Mouse (Mus musculus): Measurements from ENCODE around the gene C1qa.

Gene C1qa

DNA sequence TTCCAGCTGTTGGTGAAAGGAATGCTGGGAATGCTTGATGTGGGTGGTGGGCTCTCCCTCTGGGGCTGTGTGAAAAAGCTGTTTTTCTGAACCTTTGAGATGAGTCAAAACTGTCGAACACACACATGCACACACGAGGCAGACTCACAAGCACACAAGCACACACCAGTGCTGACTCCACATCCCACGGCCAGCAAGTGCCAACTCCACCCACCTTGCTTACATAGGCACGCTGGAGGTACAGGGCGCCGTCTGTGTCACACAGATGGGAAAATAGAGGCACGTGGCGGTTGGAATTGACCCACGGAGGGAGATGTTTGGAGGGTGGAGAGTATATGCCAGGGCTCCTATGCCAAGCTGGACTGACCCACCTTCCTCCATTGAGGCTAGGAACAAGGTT, 13.2 kb upstream of the C1qa start:
- ChIA-PET CTCF (interaction anchor here in 2 of 4 experiments (0.5 to 0.6 kb wide), 2 partner anchors 18 to 196 kb away, joined by 3 to 4 read pairs; no protein-coding TSS in a partner anchor), POLR2A (interaction anchor here in 1 of 4 experiments (1.5 kb wide), 1 partner anchor 24 kb away, joined by 3 read pairs; no protein-coding TSS in a partner anchor)

DNA sequence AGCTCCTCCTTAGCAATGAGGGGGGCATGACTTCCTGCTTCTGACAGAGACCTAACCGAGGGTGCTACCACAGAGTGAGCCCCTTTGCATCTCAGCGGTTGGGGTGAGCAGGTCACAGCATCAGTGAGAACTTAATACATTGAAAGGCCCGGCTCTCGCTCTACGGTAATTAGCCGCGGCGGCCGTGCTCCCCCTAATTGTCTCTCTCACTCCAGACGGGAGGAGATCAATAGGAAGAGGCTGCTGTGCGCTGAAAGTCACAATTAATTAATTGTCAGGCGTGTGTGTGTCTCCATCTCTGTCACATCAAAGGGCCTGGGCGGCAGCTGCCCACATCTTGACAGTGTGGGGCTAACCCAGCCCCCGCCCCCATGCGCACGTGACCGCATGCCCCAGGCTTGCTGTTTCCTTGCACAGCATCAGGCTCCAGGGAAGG, 12.6 kb upstream of the C1qa start:
- CTCF ChIA-PET = interaction anchor here (0.6 to 1.3 kb wide), 6 partner anchors 18 to 388 kb away, joined by 3 to 6 read pairs (median 4); no protein-coding TSS in a partner anchor
- POLR2A ChIA-PET = interaction anchor here in 2 of 4 experiments (0.6 to 1.5 kb wide), 2 partner anchors 25 to 273 kb away, joined by 3 to 5 read pairs; no protein-coding TSS in a partner anchor

DNA sequence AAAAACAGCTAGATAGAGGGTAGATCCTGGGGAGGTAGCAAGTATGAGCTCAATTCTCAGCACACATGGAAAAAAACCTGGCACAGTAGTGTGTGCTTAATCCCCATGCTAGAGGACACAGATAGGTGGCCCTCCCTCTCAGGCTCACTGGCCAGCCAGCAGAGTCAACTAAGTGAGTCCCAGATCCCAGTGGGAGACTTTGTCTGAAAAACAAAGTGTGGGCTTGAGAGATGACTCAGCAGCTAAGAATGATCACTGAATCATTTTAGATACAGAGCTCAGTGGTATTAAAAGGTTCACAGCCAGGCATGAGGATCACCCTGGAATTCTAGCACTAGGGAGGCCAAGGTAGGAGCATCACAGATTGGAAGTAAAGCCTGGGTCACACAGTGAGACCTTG, 9.2 kb upstream of the C1qa start:
- POLR2A ChIA-PET = interaction anchor here in 2 of 4 experiments (0.7 to 5.1 kb wide), 6 partner anchors 10 to 242 kb away, joined by 3 to 19 read pairs (median 3); partner anchors contain the start of gene C1qa (in 1 of the 2)

DNA sequence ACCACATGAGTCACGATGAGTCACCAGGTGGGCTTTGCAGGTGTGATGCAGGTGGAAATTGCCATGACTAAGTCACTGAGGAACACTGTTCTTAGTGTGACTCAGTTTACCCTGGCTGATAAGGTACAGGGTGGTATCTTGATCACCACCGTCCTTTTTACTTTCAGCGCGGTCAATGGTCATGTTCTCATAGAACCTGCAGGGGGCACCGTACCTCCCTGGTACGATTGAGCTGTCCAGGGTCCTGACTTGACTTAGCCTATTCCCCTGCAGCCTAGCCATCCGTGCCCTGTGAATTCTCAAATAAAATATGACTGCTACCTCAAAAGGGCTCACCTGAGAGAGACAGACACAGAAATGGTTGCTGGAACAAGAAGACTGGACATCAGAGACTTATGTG, 8.4 kb upstream of the C1qa start:
- POLR2A ChIA-PET = interaction anchor here in 2 of 4 experiments (0.6 to 5.1 kb wide), 9 partner anchors 9 to 301 kb away, joined by 3 to 19 read pairs (median 3); partner anchors contain the start of gene C1qa (in 1 of the 2)
- CTCF ChIA-PET = interaction anchor here (0.5 to 3.5 kb wide), 38 partner anchors 9 to 381 kb away, joined by 3 to 28 read pairs (median 4); partner anchors contain the start of genes C1qa (in 1 of the 4) and C1qc (in 1 of the 4)

More for the DNA sequence above, 9.2 kb upstream of the C1qa start:
- CTCF ChIA-PET = interaction anchor here (0.5 to 3.5 kb wide), 25 partner anchors 9 to 380 kb away, joined by 3 to 13 read pairs (median 5); partner anchors contain the start of gene C1qc (in 1 of the 4)

DNA sequence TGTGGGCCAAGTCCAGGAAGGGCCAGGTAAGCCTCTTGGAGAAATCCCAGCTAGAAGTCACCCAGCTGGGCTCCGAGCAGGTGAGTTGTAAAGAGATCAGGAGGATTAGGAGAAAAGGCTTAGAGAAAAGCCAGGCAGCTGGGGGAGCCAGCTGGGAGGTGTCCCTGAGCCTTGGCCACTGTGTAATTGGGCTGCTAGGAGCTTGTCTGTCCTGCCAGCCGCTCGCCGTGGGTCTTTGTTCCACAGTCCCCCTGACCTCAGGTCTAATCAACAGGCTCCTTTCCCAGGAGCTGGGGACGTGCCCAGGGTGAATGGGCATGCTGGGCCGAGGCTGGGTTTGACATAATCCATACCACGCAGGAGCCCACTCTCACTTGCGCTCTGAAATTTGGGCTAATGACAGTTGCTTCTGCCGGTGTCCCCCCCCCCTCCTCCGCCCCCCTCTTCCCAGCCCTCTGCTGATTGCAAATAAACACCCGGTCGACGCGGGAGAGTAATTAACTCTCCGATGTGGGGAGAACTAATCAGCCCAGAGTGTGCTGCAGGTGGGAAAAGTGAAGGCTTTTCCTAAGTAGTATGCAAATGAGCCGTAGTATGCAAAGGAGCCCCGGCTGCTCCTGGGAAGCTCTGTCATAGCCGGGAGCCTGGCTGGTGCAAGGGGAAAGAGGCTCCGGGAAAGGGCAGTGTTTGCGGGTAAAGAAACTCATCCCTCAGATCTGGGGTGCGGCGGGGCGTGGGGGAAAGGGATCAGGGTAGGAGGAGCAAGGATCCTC, 6.3 kb upstream of the C1qa start:
- CTCF ChIA-PET = interaction anchor here (0.5 to 3.5 kb wide), 30 partner anchors 9 to 759 kb away, joined by 3 to 28 read pairs (median 4); no protein-coding TSS in a partner anchor
- POLR2A ChIA-PET = interaction anchor here in 2 of 4 experiments (0.6 to 5.1 kb wide), 8 partner anchors 10 to 536 kb away, joined by 3 to 19 read pairs (median 4); partner anchors contain the start of gene Zbtb40 (in 1 of the 2)

DNA sequence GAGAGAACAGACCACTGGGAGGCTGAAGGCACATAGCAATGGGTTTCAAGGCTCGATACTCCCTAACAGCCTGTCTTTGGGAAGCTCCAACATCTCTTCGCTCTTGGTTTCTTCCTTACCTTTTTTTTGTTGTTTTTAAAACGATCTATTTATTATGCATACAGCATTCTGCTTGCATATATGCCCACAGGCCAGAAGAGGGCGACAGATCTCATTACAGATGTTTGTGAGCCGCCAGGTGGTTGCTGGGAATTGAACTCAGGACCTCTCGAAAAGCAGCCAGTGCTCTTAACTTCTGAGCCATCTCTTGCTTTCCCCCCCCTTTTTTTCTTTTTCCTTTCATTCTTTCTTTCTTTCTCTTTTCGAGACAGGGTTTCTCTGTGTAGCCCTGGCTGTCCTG, 551 bp upstream of the C1qa start:
- CTCF ChIA-PET = interaction anchor here (0.9 to 1.9 kb wide), 11 partner anchors 8 to 247 kb away, joined by 3 to 11 read pairs (median 4); no protein-coding TSS in a partner anchor
- POLR2A ChIA-PET = interaction anchor here in 2 of 4 experiments (0.9 to 1.7 kb wide), 7 partner anchors 17 to 165 kb away, joined by 3 to 7 read pairs (median 4); partner anchors contain the start of gene Zbtb40 (in 1 of the 2)

DNA sequence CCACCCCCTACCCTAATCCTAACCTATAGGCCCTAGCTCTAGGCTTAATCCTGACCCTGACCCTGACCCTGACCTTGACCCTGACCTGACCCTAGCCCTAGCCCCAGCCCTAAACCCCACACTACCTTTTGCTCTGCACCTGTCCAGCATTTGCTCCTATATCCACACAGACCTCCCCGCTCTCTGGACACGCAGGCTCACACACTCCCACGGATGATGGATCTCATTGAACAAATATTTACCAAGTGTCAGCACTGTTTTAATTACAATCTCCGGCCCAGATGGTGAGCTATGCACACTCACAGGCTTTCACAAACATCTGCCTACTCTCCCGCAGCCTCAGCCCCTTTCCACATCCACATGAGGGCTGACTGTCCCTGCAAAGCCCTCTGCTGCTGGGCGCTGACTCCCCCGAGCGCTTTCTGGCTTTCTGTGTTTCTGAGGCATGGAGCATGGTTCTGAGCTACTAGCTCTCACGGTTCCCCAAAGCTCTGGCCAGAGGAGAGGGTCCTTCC, 462 bp downstream of the C1qa start:
- CTCF ChIA-PET = interaction anchor here in 3 of 4 experiments (0.7 to 1.9 kb wide), 6 partner anchors 9 to 232 kb away, joined by 3 to 11 read pairs (median 4); no protein-coding TSS in a partner anchor
- POLR2A ChIA-PET = interaction anchor here in 1 of 4 experiments (1.1 to 1.2 kb wide), 2 partner anchors 9 to 178 kb away, joined by 3 read pairs; no protein-coding TSS in a partner anchor

DNA sequence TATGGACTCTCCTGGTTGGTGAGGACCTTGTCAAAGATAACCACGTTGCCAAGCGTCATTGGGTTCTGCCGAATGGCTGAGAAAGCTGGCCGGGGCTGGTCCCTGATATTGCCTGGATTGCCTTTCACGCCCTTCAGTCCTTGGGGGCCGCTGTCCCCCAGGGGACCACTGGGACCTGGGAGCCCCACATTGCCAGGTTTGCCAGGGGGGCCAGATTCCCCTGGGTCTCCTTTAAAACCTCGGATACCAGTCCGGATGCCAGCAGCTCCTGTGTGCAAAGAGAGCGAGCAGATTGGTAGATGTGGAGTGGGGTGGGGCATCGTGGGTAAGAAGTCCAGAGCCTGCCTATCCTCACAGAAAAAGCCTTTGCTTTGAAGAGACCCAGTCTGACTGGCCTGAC, 2.1 kb downstream of the C1qa start:
- CTCF ChIA-PET = interaction anchor here (0.6 to 3.0 kb wide), 6 partner anchors 85 to 533 kb away, joined by 3 to 32 read pairs (median 3); no protein-coding TSS in a partner anchor
- POLR2A ChIA-PET = no interaction called here

DNA sequence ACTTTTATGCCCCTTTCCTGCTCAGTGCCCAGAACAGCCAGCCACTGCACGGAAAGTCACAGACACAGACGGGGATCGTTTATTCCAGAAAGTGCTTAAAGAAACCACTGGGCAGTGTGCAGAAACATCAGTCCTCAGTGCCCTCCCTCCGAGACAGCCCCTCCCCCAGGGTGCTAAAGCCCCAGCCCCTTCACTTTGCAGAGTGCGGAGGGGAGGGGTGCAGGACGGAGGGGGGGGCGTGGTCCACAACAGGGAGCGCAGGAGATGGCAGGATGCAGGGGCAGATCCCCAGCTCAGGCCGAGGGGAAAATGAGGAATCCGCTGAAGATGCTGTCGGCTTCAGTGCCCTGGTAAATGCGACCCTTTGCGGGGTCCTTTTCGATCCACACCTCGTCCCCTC, 2.7 kb downstream of the C1qa start:
- ChIA-PET POLR2A (interaction anchor here in 2 of 4 experiments (1.0 to 1.4 kb wide), 4 partner anchors 9 to 383 kb away, joined by 3 to 4 read pairs (median 3); no protein-coding TSS in a partner anchor), CTCF (interaction anchor here (0.7 to 3.5 kb wide), 12 partner anchors 10 to 532 kb away, joined by 3 to 32 read pairs (median 4); no protein-coding TSS in a partner anchor)

DNA sequence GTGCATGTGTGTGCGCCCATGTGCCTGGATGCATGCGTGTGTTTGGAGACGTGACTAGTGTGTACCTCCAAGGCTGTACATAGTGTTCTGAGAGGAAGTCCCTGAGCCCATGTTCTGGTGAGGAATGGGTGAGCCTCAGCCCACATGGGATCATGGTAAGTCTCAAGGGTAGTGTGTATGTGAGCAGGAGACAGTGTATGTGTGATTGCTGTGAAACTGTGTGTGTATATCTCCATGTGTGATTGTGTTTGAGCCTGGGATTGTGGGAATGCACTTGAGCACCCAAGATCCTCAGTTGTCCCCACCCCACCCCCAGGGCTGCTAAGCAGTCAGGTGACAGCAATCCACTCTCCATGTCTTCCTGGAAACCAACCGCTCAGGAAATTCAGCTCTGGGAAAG, 3.8 kb downstream of the C1qa start:
- CTCF ChIA-PET = interaction anchor here (0.5 to 3.5 kb wide), 21 partner anchors 11 to 1554 kb away, joined by 3 to 32 read pairs (median 5); no protein-coding TSS in a partner anchor

DNA sequence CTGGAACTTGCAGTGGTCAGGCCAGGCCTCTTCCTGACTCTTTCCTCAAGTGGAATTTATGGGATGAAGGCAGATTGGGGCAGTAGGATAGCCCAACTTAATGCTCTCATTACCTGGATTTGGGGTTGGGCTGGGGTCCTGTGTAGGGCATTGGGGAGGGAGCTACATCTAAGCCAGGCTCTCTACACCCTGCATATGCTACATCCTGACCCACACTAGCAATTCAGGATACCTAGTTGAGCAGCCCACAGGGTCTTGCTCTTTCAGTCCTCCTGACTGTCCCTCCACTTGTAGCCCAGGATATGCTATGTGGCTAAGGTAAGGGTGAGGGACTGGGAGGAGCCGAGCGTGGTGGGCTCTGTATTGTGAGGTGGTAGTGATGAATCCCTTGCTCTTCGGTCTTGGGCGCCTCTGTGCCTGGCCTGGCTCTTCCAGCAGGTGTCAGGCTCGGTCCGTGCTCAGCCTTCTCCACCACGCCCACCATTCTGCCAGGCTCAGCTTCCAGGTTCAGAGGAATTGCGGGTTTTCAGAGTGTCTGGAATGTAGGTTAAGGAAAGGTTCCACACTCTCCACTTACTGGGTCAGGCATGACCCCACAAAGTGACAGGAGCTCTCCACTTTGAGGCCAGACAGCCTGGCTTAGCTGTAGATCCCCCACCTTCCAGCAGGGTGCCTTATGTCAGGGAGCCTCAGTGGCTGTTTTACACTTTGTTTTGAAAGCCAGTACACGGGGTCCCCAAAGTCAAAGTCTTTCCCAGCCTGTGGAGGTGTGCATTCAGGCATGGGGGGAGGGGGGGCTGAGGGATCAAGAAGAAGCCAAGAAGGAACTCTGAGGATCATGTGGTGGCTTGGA, 4.7 kb downstream of the C1qa start:
- CTCF ChIA-PET = interaction anchor here (0.5 to 3.5 kb wide), 48 partner anchors 11 to 1423 kb away, joined by 3 to 32 read pairs (median 4); no protein-coding TSS in a partner anchor
- POLR2A ChIA-PET = interaction anchor here in 2 of 4 experiments (0.6 to 1.1 kb wide), 3 partner anchors 25 to 173 kb away, joined by 3 to 4 read pairs (median 3); no protein-coding TSS in a partner anchor

More for the DNA sequence above, 3.8 kb downstream of the C1qa start:
- POLR2A ChIA-PET = interaction anchor here in 3 of 4 experiments (0.6 to 1.4 kb wide), 6 partner anchors 10 to 420 kb away, joined by 3 to 4 read pairs (median 3); no protein-coding TSS in a partner anchor

DNA sequence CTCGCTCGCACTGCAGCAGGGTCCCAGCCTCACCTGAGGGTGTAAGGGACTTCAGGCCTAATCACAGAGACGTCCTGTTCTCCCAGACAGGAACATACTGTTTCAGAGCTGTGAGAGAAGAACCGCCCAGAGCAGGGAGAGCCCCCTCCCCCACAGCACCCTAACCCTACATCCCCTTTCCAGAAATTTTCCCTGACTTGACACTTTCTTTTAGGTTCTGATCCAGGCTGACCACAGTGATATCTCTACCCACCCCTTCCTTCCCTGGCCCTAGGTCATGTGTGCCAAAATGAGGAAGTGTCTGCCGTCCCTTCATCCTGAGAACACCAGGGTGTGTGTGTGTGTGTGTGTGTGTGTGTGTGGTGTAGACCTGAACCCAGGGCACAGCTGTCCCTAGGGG, 5.8 kb downstream of the C1qa start, which contains the start of gene C1qc:
Gene C1qc (minus strand): TSS at position 255 of the 400 bp plus-strand sequence.
- POLR2A ChIA-PET = interaction anchor here in 1 of 4 experiments (1.0 kb wide), 1 partner anchor 73 kb away, joined by 3 read pairs; no protein-coding TSS in a partner anchor
- CTCF ChIA-PET = interaction anchor here in 3 of 4 experiments (0.7 to 3.5 kb wide), 4 partner anchors 14 to 179 kb away, joined by 3 to 31 read pairs (median 13); no protein-coding TSS in a partner anchor

DNA sequence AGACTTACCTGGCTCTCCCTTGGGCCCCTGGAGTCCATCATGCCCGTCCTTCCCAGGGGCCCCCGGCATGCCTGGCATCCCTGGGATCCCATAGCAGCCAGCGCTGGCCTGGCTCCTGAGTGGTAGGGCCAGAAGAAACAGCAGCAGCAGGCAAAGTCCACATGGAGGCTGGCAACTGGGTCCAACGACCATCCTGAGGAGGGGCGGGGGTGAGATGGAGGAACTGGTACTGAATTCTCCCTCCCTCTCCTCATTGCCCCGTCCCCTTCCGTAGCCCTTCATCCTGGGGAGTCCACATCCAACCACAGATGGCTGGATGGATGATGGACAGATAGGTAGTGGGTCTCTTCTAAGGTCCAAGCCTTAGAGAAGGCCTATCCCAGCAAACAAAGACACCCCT, 6.2 kb downstream of the C1qa start:
- ChIA-PET CTCF (interaction anchor here in 1 of 4 experiments (0.7 kb wide), 1 partner anchor 36 kb away, joined by 3 read pairs; no protein-coding TSS in a partner anchor), POLR2A (no interaction called here)

DNA sequence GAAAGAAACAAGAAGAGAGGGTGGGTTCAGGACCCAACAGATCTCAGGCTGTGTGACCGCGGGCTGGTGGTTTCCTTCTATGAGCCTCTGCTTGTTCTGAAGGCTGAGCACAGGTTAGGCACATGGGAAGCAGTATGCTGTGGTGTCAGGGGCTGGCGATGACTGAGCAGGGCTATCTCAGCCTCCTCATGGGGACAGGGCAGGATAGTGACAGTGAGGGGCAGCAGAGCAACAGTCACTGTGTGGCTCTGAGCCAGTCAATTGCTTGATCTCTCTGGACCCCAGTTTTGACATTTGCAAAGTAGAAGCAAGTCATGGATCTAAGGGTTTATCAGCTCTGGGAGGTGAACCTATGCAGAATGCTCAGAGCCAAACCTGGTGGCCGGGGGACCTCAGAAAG, 7.5 kb downstream of the C1qa start:
- ChIA-PET CTCF (interaction anchor here in 1 of 4 experiments (0.6 kb wide), 1 partner anchor 200 kb away, joined by 6 read pairs; no protein-coding TSS in a partner anchor), POLR2A (interaction anchor here in 2 of 4 experiments (0.6 to 1.1 kb wide), 4 partner anchors 23 to 517 kb away, joined by 3 to 8 read pairs (median 4); no protein-coding TSS in a partner anchor)

DNA sequence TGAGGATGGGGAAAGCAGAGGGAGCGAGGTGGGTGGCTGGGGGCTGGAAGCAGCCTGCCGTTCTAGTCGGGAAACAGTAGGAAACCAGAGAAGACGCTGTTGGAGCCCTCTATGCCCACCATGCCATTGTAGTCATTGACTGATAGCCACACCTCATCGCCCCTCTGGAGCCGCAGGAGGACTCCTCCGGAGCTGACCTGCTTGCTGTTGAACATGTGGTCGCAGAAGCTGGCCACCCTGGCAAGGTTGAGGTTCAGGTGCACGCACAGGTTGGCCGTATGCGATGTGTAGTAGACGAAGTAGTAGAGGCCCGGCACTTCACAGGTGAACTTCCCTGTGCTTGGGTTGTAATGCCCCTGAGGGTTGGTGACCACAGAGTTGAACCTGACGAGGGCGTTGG, 8.6 kb downstream of the C1qa start:
- CTCF ChIA-PET = interaction anchor here in 3 of 4 experiments (0.6 to 1.5 kb wide), 3 partner anchors 12 to 241 kb away, joined by 3 read pairs; no protein-coding TSS in a partner anchor
- POLR2A ChIA-PET = no interaction called here

DNA sequence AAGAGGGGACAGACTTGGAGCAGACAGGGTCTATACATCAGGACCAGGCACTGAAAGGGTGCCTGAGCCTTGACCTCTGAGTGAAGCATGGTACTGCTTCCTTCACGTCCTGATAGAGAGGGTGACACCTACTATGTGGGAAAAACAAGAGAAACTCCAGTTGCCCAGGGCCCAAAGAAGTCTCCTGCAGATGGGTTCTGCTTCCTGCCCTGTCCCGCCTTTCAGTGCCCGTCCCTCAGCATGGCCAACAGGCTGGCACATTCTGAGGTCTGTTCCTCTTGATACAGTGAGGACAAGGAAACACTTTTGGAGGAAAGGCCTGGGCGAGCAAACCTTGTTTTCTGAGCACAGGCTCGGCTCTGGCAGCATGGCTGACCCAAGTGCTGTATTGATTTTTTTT, 10.9 kb downstream of the C1qa start:
- ChIA-PET CTCF (interaction anchor here in 1 of 4 experiments (1.3 kb wide), 1 partner anchor 9 kb away, joined by 4 read pairs; no protein-coding TSS in a partner anchor), POLR2A (interaction anchor here in 1 of 4 experiments (0.6 kb wide), 1 partner anchor 282 kb away, joined by 3 read pairs; no protein-coding TSS in a partner anchor)

DNA sequence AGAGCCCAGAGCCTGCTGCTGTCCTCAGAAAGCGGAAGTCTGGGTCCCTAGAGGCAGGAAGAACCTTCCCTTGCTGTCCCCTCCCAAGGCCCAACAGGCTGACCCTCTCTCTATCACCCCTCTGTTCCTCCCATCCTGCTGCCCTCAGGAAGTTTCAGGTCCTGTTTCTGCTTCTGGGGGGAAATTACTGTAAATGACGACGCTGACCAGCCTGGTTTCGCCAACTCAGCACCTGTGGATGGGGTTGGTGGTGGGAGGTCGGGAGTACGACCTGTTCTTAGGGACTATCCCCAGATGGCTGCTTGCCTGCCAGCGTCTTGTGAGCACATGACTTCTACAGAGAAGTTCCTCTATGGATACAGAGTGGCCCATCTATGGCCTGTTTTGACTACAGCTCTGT, 12.5 kb downstream of the C1qa start, which contains the start of gene C1qb:
Gene C1qb (minus strand): TSS at position 87 of the 400 bp plus-strand sequence.
- ChIA-PET POLR2A (interaction anchor here in 1 of 4 experiments (0.9 to 1.1 kb wide), 3 partner anchors 8 to 111 kb away, joined by 3 to 4 read pairs (median 3); no protein-coding TSS in a partner anchor), CTCF (no interaction called here)
